Mouse (Mus musculus) ES-Bruce4 (cell line): ENCODE measurements around the gene Mien1.

Experiments used
- CTCF ChIP-seq: IDR thresholded peaks from one replicate; pipeline ENCODE4 v1.8.1; 2011; ENCODE audit warnings: low read depth, low read length
- EP300 ChIP-seq: IDR thresholded peaks from 2 replicates; pipeline ENCODE4 v1.6.1; 2011; ENCODE audit warnings: low read depth, low read length; ENCODE audit not compliant: insufficient read depth
- POLR2A ChIP-seq: IDR thresholded peaks from one replicate; pipeline ENCODE4 v1.8.1; 2011; ENCODE audit warnings: low read length; ENCODE audit not compliant: insufficient read depth

DNA sequence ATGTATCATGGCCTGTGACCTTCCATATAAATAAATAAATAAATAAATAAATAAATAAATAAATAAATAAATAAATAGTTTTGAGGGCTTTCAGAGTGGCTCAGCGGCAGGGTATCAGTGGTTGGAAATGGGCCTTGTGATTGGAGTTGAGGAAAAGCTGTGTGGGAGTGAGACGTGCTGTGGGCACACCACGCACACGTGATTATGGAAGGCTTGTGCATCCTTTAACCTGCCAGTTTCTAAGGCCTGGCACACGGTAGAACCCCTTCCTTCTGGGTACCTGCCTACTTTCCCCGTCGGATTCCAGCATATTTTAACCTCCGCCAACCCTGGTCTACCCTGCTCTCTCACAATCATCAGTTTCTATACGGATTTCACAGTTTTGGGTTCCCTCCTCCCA, 18.2 kb upstream of the Mien1 start:
- TF ChIP-seq CTCF: no peak
- no peak for TF ChIP-seq POLR2A
- no peak for TF ChIP-seq EP300
